Mouse (Mus musculus): ENCODE measurements around the gene Tpsg1. TPM values are rescaled to one million over a fixed set of nuclear protein-coding genes. Genes with fewer than 3 reads are reported as not detected.

Gene Tpsg1
- polyA plus RNA-seq, 1 experiment from 2014 or later, result not detected

- 77% methylated on average over 13 of the region's 13 CpGs for WGBS (ENCODE audit: missing documents)
- Histone ChIP-seq H3K27ac (no peak overlapping the region), H3K36me3 (ENCODE audit: inconsistent target) (no peaks in the 10 kb centered on the region), H3K4me3 (ENCODE audit: inconsistent target) (no peak overlapping the region), H3K79me2 (ENCODE audit: inconsistent target) (no peaks in the 10 kb centered on the region)
Observed at GRCm38 (mm10) chr17:25398520-25398838, 29.4 kb downstream of the Tpsg1 start.

GRCm38 (mm10) chr17:25400443-25400842 lies 31.4 kb downstream of the Tpsg1 start:
- H3K27ac ChIP-seq, result no peak overlapping the region
- H3K36me3 ChIP-seq (ENCODE audit: inconsistent target), result no peaks in the 10 kb centered on the region
- H3K4me3 ChIP-seq (ENCODE audit: inconsistent target), result no peak overlapping the region
- H3K79me2 ChIP-seq (ENCODE audit: inconsistent target), result no peaks in the 10 kb centered on the region
- 11% methylated on average over 7 of the region's 7 CpGs for WGBS (ENCODE audit: missing documents)

- H3K4me3 ChIP-seq (ENCODE audit: inconsistent target), result no peak overlapping the region
- no peaks in the 10 kb centered on the region for H3K79me2 ChIP-seq (ENCODE audit: inconsistent target)
- no peaks in the 10 kb centered on the region for H3K36me3 ChIP-seq (ENCODE audit: inconsistent target)
- 55% methylated on average over 4 of the region's 4 CpGs for WGBS (ENCODE audit: missing documents)
- H3K27ac ChIP-seq, result no peak overlapping the region
Observed at GRCm38 (mm10) chr17:25401491-25401890, 32.4 kb downstream of the Tpsg1 start.

- no peaks in the 10 kb centered on the region for H3K79me2 ChIP-seq (ENCODE audit: inconsistent target)
- no peaks in the 10 kb centered on the region for H3K36me3 ChIP-seq (ENCODE audit: inconsistent target)
- H3K27ac ChIP-seq, result no peak overlapping the region
- no peak overlapping the region for H3K4me3 ChIP-seq (ENCODE audit: inconsistent target)
- WGBS (ENCODE audit: missing documents), result 85% methylated on average over 13 of the region's 13 CpGs
Observed at GRCm38 (mm10) chr17:25402224-25402623, 33.2 kb downstream of the Tpsg1 start.

GRCm38 (mm10) chr17:25404190-25404589 lies 35.1 kb downstream of the Tpsg1 start:
- 34% methylated on average over 3 of the region's 3 CpGs for WGBS (ENCODE audit: missing documents)
- H3K4me3 ChIP-seq (ENCODE audit: inconsistent target), result no peak overlapping the region
- H3K36me3 ChIP-seq (ENCODE audit: inconsistent target), result no peaks in the 10 kb centered on the region
- H3K27ac ChIP-seq, result no peak overlapping the region
- no peaks in the 10 kb centered on the region for H3K79me2 ChIP-seq (ENCODE audit: inconsistent target)

- Histone ChIP-seq H3K4me3 (ENCODE audit: inconsistent target) (no peak overlapping the region), H3K79me2 (ENCODE audit: inconsistent target) (no peaks in the 10 kb centered on the region), H3K27ac (no peak overlapping the region), H3K36me3 (ENCODE audit: inconsistent target) (no peaks in the 10 kb centered on the region)
- whole genome bisulfite sequencing (ENCODE audit: missing documents), result 22% methylated on average over 10 of the region's 10 CpGs
Observed at GRCm38 (mm10) chr17:25405224-25405895, 36.3 kb downstream of the Tpsg1 start.

GRCm38 (mm10) chr17:25406011-25406441 lies 37.0 kb downstream of the Tpsg1 start:
- H3K36me3 ChIP-seq (ENCODE audit: inconsistent target), result no peaks in the 10 kb centered on the region
- H3K27ac ChIP-seq, result no peak overlapping the region
- no peak overlapping the region for H3K4me3 ChIP-seq (ENCODE audit: inconsistent target)
- 38% methylated on average over 6 of the region's 6 CpGs for whole genome bisulfite sequencing (ENCODE audit: missing documents)
- no peaks in the 10 kb centered on the region for H3K79me2 ChIP-seq (ENCODE audit: inconsistent target)

GRCm38 (mm10) chr17:25407352-25407751 lies 38.3 kb downstream of the Tpsg1 start:
- H3K27ac ChIP-seq, result no peak overlapping the region
- 72% methylated on average over 4 of the region's 4 CpGs for WGBS (ENCODE audit: missing documents)
- H3K79me2 ChIP-seq (ENCODE audit: inconsistent target), result no peaks in the 10 kb centered on the region
- H3K4me3 ChIP-seq (ENCODE audit: inconsistent target), result no peak overlapping the region
- H3K36me3 ChIP-seq (ENCODE audit: inconsistent target), result no peaks in the 10 kb centered on the region

GRCm38 (mm10) chr17:25408302-25408999 lies 39.4 kb downstream of the Tpsg1 start:
- H3K79me2 ChIP-seq (ENCODE audit: inconsistent target), result no peaks in the 10 kb centered on the region
- no peak overlapping the region for H3K27ac ChIP-seq
- H3K36me3 ChIP-seq (ENCODE audit: inconsistent target), result no peaks in the 10 kb centered on the region
- WGBS (ENCODE audit: missing documents), result 79% methylated on average over 5 of the region's 7 CpGs
- H3K4me3 ChIP-seq (ENCODE audit: inconsistent target), result no peak overlapping the region

- Histone ChIP-seq H3K27ac (no peak overlapping the region), H3K4me3 (ENCODE audit: inconsistent target) (no peak overlapping the region), H3K79me2 (ENCODE audit: inconsistent target) (no peaks in the 10 kb centered on the region), H3K36me3 (ENCODE audit: inconsistent target) (no peaks in the 10 kb centered on the region)
- WGBS (ENCODE audit: missing documents), result 95% methylated on average over 7 of the region's 7 CpGs
Observed at GRCm38 (mm10) chr17:25409621-25410020, 40.5 kb downstream of the Tpsg1 start.

GRCm38 (mm10) chr17:25410180-25410579 lies 41.1 kb downstream of the Tpsg1 start:
- Histone ChIP-seq H3K79me2 (ENCODE audit: inconsistent target) (no peaks in the 10 kb centered on the region), H3K4me3 (ENCODE audit: inconsistent target) (no peak overlapping the region), H3K36me3 (ENCODE audit: inconsistent target) (no peaks in the 10 kb centered on the region), H3K27ac (no peak overlapping the region)
- 85% methylated on average over 6 of the region's 6 CpGs for WGBS (ENCODE audit: missing documents)

- Histone ChIP-seq H3K27ac (no peak overlapping the region), H3K36me3 (ENCODE audit: inconsistent target) (no peaks in the 10 kb centered on the region), H3K79me2 (ENCODE audit: inconsistent target) (no peaks in the 10 kb centered on the region), H3K4me3 (ENCODE audit: inconsistent target) (no peak overlapping the region)
- 6% methylated on average over 7 of the region's 7 CpGs for WGBS (ENCODE audit: missing documents)
Observed at GRCm38 (mm10) chr17:25410786-25411185, 41.7 kb downstream of the Tpsg1 start.

GRCm38 (mm10) chr17:25411251-25411650 lies 42.2 kb downstream of the Tpsg1 start:
- Histone ChIP-seq H3K36me3 (ENCODE audit: inconsistent target) (no peaks in the 10 kb centered on the region), H3K4me3 (ENCODE audit: inconsistent target) (no peak overlapping the region), H3K27ac (no peak overlapping the region), H3K79me2 (ENCODE audit: inconsistent target) (no peaks in the 10 kb centered on the region)
- 50% methylated on average over 4 of the region's 4 CpGs for WGBS (ENCODE audit: missing documents)

GRCm38 (mm10) chr17:25414209-25414608 lies 45.1 kb downstream of the Tpsg1 start:
- 78% methylated on average over 4 of the region's 4 CpGs for WGBS (ENCODE audit: missing documents)
- H3K79me2 ChIP-seq (ENCODE audit: inconsistent target), result no peaks in the 10 kb centered on the region
- no peak overlapping the region for H3K4me3 ChIP-seq (ENCODE audit: inconsistent target)
- H3K36me3 ChIP-seq (ENCODE audit: inconsistent target), result no peaks in the 10 kb centered on the region
- no peak overlapping the region for H3K27ac ChIP-seq

GRCm38 (mm10) chr17:25414917-25415316 lies 45.8 kb downstream of the Tpsg1 start:
- H3K36me3 ChIP-seq (ENCODE audit: inconsistent target), result no peaks in the 10 kb centered on the region
- H3K27ac ChIP-seq, result no peak overlapping the region
- H3K79me2 ChIP-seq (ENCODE audit: inconsistent target), result no peaks in the 10 kb centered on the region
- 63% methylated on average over 3 of the region's 3 CpGs for WGBS (ENCODE audit: missing documents)
- H3K4me3 ChIP-seq (ENCODE audit: inconsistent target), result no peak overlapping the region
